Mouse (Mus musculus) liver, postnatal 0 days (tissue): ENCODE measurements at regions not wholly inside any gene's neighbourhood (a gene's known extent, or its start where the extent isn't known, plus 50 kb on each side); places are given as distances from the start of the nearest gene placed in this dataset.

ENCODE experiments used
- CTCF ChIP-seq: sonication (generic); IDR thresholded peaks from 2 replicates; pipeline ENCODE4 v1.5.1; 2016; ENCODE audit warnings: antibody characterized with exemption, low read depth
- EP300 ChIP-seq: IDR thresholded peaks from 2 replicates; pipeline ENCODE4 v1.6.1; 2016; ENCODE audit warnings: antibody characterized with exemption, low read depth, mild to moderate bottlenecking

DNA sequence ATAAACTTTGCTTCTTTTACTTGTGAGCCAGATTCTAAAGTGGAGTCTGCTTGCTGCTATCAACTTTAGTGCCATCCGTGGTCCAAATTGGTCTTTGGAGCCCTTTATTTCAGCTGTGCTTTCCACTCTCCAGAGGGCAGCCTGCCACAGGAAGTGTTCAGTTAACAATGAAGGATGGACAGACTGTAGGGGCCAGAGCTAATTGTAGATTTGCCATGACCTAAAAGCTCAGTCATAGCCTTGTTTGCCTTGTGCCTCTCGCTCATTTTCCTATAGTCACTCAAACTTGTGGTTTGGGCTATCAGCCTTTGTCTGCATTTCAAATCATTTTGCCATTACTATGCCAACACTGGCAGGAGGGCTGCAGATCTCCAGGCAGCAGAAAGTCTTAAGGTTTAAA lies 131.8 kb upstream of the Vegfc start:
- no peak for TF ChIP-seq CTCF
- TF ChIP-seq EP300 = no peak
